Mouse (Mus musculus): ENCODE results near the gene Poc1a.

- no peak for TF ChIP-seq CTCF (conservative IDR thresholded peaks at IDR 0.05; ENCODE audit: insufficient read depth, insufficient read length, low read depth, low read length)
- TF ChIP-seq POLR2A (IDR thresholded peaks at IDR 0.05; ENCODE audit: low read depth, low read length): no peak
These were observed 19.4 kb downstream of the Poc1a start for GRCm38 (mm10) chr9:106300176-106300803.
